Mouse (Mus musculus) left cerebral cortex, postnatal 36 days (tissue): ENCODE data around the gene Exd1. TPM values are rescaled to one million over a fixed set of nuclear protein-coding genes. Genes with fewer than 3 reads are reported as not detected.

Experiments
- DNase-seq, 2 experiments: peaks; one replicate each; pipeline ENCODE4 v3.0.0; 2021 to 2022; ENCODE audit warnings: low spot score in 2 of 2, mixed read lengths in 1 of 2
- intact Hi-C: fragments of 180-260 bp; cut with DNase I; formaldehyde crosslinking; loops from one replicate; pipeline ENCODE4 v1.15.1; 2025
- total RNA-seq, 2 experiments: library from RNA; stranded (reverse); gene quantifications; 2 replicates each; pipeline ENCODE4 v1.2.3; 2021

Exd1 gene
- total RNA-seq, 2 experiments from 2014 or later = 0.48 to 0.91 TPM

- intact Hi-C loops = loop anchor here (2.0 to 5.0 kb wide), 3 partner anchors 69 to 190 kb away; partner anchors contain the start of genes Chp1, Exd1 and Vps18
- DNase-seq = peak; percentile 98
Measured at GRCm38 (mm10) chr2:119477571-119478396, 69.6 kb downstream of the Exd1 start, which contains the start of gene Ino80. Ino80 (minus strand) TSS chr2:119477687.

- intact Hi-C loops = loop anchor here (2.0 to 5.0 kb wide), 3 partner anchors 70 to 190 kb away; partner anchors contain the start of genes Chp1, Exd1 and Vps18
- DNase-seq = peak; percentile 74 to 81
Measured at GRCm38 (mm10) chr2:119476621-119477391, 70.6 kb downstream of the Exd1 start.

- intact Hi-C loops = loop anchor here (2.0 to 5.0 kb wide), 3 partner anchors 71 to 189 kb away; partner anchors contain the start of genes Chp1, Exd1 and Vps18
Measured at GRCm38 (mm10) chr2:119476166-119476565, 71.3 kb downstream of the Exd1 start.

More at GRCm38 (mm10) chr2:119476166-119476565, 71.3 kb downstream of the Exd1 start:
- DNase-seq = no peak

Other genes starting within 250 kb of the Exd1 start
- gene Dll4, start 221.8 kb downstream of the Exd1 start, total RNA-seq = 1 to 10 TPM; 3.2 to 3.8 TPM
- 1 to 10 TPM; 8.2 to 8.9 TPM for gene Chac1, start 196.4 kb downstream of the Exd1 start, total RNA-seq
- 10 to 100 TPM; 19.8 to 23.3 TPM for gene Ino80, start 69.9 kb downstream of the Exd1 start, total RNA-seq
- gene Chp1, start 70 bp upstream of the Exd1 start, total RNA-seq = 100 to 1,000 TPM; 168 to 175 TPM
- under 1 TPM; 0.39 to 0.62 TPM for gene Nusap1, start 70.7 kb upstream of the Exd1 start, total RNA-seq
- gene Oip5, start 70.8 kb upstream of the Exd1 start, total RNA-seq = 1 to 10 TPM; 1.6 to 1.7 TPM
- 10 to 100 TPM; 28.4 to 29.3 TPM for gene Ndufaf1, start 115.2 kb upstream of the Exd1 start, total RNA-seq
- 10 to 100 TPM; 57.8 to 62.8 TPM for gene Rtf1, start 127.4 kb upstream of the Exd1 start, total RNA-seq
- 100 to 1,000 TPM; 199 to 221 TPM for gene Itpka, start 194.7 kb upstream of the Exd1 start, total RNA-seq
- gene Ltk, start 212.8 kb upstream of the Exd1 start, total RNA-seq = 10 to 100 TPM; 18.8 to 23.4 TPM
- gene Rpap1, start 239.9 kb upstream of the Exd1 start, total RNA-seq = 10 to 100 TPM; 19.4 to 20.6 TPM